Mouse (Mus musculus) hindlimb bud, embryonic 11.5 days (tissue): ENCODE measurements around the gene Erg.

Experiments used
- DNase-seq: peaks from one replicate; pipeline ENCODE4 v3.0.0-alpha.2; 2012; ENCODE audit warnings: low read depth, low spot score; ENCODE audit errors: extremely low spot score

Gene Erg

GRCm38 (mm10) chr16:95356962-95357955 is 229.1 kb downstream of the Erg start:
- DNase-seq: no peak

GRCm38 (mm10) chr16:95353838-95354237 is 232.6 kb downstream of the Erg start:
- no peak for DNase-seq

GRCm38 (mm10) chr16:95352266-95352665 is 234.1 kb downstream of the Erg start:
- no peak for DNase-seq

- DNase-seq: peak; percentile 24
Observed at GRCm38 (mm10) chr16:95350499-95350898, 235.9 kb downstream of the Erg start.

- DNase-seq: no peak
Observed at GRCm38 (mm10) chr16:95349745-95350144, 236.6 kb downstream of the Erg start.

GRCm38 (mm10) chr16:95349344-95349743 is 237.0 kb downstream of the Erg start:
- no peak for DNase-seq

GRCm38 (mm10) chr16:95348555-95348954 is 237.8 kb downstream of the Erg start:
- no peak for DNase-seq

- DNase-seq: no peak
Observed at GRCm38 (mm10) chr16:95347202-95347601, 239.2 kb downstream of the Erg start.

GRCm38 (mm10) chr16:95345882-95346281 is 240.5 kb downstream of the Erg start:
- peak; percentile 44 for DNase-seq

- DNase-seq: no peak
Observed at GRCm38 (mm10) chr16:95344961-95345360, 241.4 kb downstream of the Erg start.

GRCm38 (mm10) chr16:95342030-95342429 is 244.4 kb downstream of the Erg start:
- DNase-seq: no peak

- peak; percentile 70 for DNase-seq
Observed at GRCm38 (mm10) chr16:95340885-95341791, 245.3 kb downstream of the Erg start.

- no peak for DNase-seq
Observed at GRCm38 (mm10) chr16:95332159-95332558, 254.2 kb downstream of the Erg start.

GRCm38 (mm10) chr16:95321945-95322625 is 264.3 kb downstream of the Erg start:
- DNase-seq: peak; percentile 35
